Mouse (Mus musculus) adipocyte (in vitro differentiated cells): ENCODE data around the gene Acads.
A peak's percentile ranks its signal among the peaks of the same experiment; 100 is the strongest.
"Not testable (repeated sequence)": the region's sequence is repeated elsewhere in the genome, so short reads cannot be mapped to it uniquely, and the experiment has no call there.

Experiments used
- DNase-seq: peaks from one replicate; pipeline ENCODE4 v3.0.0-alpha.2; 2016; ENCODE audit warnings: low spot score

The Acads gene

GRCm38 (mm10) chr5:115118961-115119570 is at the start of gene Acads:
Gene Acads, minus strand, starts transcription at chr5:115119346.
- peak; percentile 87 for DNase-seq

- no peak for DNase-seq
Observed at GRCm38 (mm10) chr5:115167396-115167795, 48.2 kb upstream of the Acads start.

DNA sequence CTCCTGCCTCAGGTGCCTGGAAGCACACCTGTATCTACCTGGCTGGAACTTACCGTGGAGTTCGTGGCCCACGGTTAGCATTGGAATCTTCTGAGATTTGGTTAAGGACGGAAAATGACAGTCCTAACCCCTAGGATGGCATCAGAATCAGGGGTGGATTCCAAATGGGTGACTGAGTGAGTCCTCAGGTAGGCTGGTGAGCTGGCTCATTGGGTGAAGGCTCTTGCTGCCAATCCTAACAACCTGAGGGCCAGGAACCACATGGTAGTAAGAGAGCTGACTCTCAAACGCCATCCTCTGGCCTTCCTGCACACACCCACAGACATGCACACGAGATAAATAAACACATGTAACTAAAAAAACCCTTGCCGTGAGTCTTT is 47.7 kb upstream of the Acads start:
- DNase-seq: no peak

- no peak for DNase-seq
Observed at GRCm38 (mm10) chr5:115165895-115166814, 47.0 kb upstream of the Acads start.

DNA sequence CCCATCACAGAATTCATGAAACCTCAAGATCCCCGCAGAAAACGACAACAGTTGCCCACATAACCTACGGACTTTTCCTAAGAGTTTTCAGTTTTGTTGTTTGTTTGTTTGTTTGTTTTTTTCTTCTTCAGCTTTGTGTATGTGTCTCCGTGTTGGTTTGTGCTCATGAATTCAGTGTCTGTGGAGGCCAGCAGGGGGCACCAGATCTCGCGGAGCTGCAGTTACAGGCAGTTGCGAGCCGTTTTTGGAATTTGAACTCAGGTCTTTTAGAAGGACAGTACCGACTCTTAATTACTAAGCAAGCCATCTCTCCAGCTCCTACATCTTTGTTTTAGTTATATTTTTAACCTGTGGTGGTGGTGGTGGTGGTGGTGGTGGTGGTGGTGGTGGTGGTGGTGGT is 46.2 kb upstream of the Acads start:
- no peak for DNase-seq

GRCm38 (mm10) chr5:115164446-115164845 is 45.3 kb upstream of the Acads start:
- DNase-seq: not testable (repeated sequence)

DNA sequence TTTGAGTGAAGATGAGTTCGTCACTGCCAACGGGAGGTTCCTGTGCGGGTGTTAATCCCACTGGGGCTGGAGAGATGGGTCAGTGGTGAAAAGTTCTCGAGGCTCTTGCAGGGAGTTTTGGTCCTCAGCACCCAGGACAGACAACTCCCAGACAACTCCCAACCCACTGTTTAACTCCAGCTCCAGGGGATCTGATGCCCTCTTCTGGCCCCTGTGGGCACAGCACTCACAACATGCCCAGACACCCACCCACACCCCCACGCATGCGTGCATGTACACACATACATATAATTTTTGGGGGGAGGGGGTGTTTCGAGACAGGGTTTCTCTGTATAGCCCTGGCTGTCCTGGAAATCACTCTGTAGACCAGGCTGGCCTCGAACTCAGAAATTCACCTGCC is 44.4 kb upstream of the Acads start:
- no peak for DNase-seq

GRCm38 (mm10) chr5:115161940-115162279 is 42.8 kb upstream of the Acads start:
- not testable (repeated sequence) for DNase-seq

DNA sequence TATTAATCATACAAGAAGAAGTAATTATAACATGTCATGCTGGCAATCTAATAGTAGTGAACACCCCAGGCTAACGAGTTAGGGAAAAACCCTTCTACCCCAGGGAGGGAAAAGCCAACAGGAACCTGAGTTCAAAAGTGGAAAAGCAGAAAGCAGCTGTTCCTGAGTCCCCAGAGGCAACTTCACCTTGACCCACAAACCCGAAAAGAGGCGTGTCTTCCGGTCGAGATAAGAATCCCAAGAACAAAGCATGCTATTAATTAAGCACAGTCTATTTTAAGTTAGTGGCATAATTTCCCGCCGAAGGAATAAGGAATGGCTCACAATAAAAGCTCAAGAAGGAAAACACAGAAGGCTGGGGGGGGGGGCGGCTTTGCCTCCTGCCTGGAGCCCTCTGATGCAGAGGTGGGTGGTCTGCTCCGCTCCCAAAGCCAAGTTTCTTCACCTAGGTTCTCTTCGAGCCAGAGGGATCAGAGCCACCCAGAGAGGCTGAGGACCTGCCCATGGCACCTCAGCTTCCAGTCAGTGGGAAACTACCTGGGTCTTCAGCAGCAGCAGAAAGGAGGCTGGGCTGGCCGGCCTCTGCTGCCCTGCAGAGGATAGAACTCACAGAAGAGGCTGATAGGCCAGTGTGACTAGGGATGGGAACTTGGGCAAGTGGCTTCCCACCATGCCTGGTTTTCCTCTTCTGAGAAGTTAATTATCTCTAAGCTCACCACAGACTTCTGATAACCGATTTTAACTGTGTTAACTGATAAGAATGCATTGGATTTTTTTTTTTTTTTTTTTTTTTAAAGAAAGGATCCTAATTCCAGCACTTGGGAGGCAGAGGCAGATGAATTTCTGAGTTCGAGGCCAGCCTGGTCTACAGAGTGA is 42.2 kb upstream of the Acads start:
- no peak for DNase-seq

- no peak for DNase-seq
Observed at GRCm38 (mm10) chr5:115160655-115161054, 41.5 kb upstream of the Acads start.

GRCm38 (mm10) chr5:115159165-115159564 is 40.0 kb upstream of the Acads start:
- DNase-seq: no peak

DNA sequence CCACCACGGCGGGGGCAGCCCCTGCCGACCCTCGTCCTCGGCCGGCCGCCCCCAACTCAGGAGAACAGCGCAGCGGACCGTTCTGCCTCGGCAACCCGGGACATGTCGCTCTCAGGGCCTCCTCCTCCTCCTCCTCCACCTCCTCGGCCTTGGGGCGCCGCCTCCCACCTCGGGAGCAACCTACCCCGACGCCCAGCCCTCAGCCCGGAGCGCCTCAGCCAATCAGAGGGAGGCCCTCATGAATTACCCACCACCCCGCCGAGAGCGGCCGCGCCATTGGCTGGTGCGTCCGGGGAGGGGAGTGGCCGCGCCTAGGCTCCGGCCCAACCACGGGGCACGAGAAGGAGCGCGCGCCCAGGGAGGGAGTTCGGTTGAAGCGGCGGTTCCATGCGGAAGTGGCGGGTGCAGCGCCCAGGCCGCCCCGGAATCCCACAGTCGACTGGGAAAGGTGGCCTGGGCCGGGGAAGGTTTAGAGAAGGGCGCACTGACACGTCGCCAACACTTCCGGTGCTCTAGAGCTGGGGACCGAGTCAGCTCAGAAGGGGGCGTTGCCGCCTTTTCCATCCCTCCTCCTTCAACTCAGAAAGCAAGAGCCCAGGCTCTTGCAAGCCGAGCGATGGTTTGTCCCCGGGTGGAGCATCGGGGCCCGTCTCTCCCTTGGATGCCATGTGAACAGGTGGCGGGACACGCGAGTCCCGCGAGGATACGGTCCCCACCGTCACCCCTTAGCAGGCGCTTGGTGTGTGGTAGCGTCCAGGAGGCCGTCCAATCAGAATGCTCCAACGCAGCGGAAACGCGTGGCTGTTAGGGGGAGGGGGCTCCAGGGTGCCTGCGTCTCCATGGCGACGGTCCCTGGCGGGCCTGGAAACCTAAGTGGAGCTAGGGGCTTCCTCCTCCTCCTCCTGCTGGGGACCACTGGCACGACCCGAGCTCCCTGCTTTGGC is 39.2 kb upstream of the Acads start, which contains the start of gene Mlec:
Gene Mlec, minus strand, starts transcription at position 140 of the 944 bp plus-strand sequence.
- peak; percentile 99 for DNase-seq

- no peak for DNase-seq
Observed at GRCm38 (mm10) chr5:115156933-115157589, 37.9 kb upstream of the Acads start.

DNA sequence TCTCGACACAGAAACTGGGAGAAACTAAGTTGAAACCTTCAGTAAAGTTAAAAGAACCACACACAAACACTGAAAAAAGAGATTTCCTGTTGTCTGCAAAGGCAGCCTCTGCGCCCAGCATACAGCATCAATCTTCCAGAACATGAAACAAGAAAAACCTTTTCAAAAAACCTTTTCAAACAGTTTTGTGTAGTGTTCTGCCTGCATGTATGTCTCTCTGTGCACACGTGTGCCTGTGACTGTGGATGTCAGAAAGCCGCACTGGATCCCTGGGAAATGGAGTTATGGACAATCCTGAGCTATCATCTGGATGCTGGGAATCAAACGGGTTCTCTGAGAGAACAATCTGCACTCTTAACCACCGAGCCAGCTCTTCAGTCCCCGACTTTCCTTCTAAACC is 37.3 kb upstream of the Acads start:
- no peak for DNase-seq

DNA sequence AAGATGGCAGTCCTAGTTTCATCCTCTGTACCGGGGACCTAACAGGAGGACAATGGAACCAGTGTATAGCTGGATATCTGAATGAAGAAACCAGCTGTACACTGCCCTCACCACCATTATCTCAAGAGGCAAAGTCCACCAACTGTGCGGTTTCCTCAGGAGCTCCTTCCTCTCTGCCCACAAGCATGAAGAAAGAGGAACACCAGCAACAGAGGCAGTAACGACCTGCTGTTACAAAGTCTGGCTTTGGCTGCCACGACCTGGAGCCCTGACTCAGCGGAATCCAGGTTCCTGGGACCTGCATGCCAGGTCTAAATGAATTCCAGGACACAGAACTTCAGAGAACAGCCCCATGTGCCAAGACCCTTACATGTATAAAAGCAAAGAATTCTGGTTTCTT is 36.7 kb upstream of the Acads start:
- no peak for DNase-seq

DNA sequence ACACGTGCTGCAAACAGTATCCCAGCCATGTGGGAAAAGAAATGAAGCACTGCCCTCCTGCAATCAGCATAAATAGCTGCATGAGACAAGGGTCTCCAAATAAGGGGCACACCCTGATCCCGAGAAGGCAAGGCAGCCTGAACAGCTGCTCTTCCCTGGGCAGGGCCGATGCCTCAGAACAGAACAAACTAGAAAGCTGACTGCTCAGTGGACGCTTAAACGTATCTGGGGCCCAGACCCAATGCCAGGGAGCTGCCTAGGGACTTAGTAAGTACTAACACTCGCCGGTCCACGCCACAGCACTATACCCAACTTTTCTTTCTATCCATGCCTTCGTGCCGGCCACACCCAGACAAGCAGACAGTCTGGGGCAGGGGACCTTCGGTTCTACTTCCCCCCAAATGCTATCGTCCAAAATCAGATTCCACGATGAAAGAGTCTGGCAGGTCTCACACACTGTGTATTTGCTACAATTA is 36.0 kb upstream of the Acads start:
- no peak for DNase-seq

GRCm38 (mm10) chr5:115152132-115152956 is 33.2 kb upstream of the Acads start:
- no peak for DNase-seq

GRCm38 (mm10) chr5:115151457-115151856 is 32.3 kb upstream of the Acads start:
- DNase-seq: no peak

GRCm38 (mm10) chr5:115150991-115151390 is 31.8 kb upstream of the Acads start:
- DNase-seq: no peak
